Mouse (Mus musculus): ENCODE data around the gene Adamts17.

- TF ChIP-seq USF1 (IDR thresholded peaks at IDR 0.05; ENCODE audit: low read depth, low read length) (no peak), EP300 (IDR thresholded peaks at IDR 0.05; ENCODE audit: low read length) (no peak), MAZ (IDR thresholded peaks at IDR 0.05; ENCODE audit: low read depth, low read length) (no peak), ZC3H11A (IDR thresholded peaks at IDR 0.05; ENCODE audit: low read depth, low read length) (no peak), CTCF (conservative IDR thresholded peaks at IDR 0.05 in 1 of 2, IDR thresholded peaks at IDR 0.05 in 1 of 2; ENCODE audit: low read depth in 2 of 2, low read length in 2 of 2) (no peak), MAFK (IDR thresholded peaks at IDR 0.05; ENCODE audit: insufficient replicate concordance, low read length) (no peak), POLR2A (IDR thresholded peaks at IDR 0.05; ENCODE audit: low read depth, low read length) (no peak), MXI1 (IDR thresholded peaks at IDR 0.05; ENCODE audit: low read depth, low read length) (no peak), POLR2AphosphoS2 (IDR thresholded peaks at IDR 0.05; ENCODE audit: low read depth, low read length) (no peak), PAX5 (IDR thresholded peaks at IDR 0.05; ENCODE audit: low read length) (no peak), ZNF384 (IDR thresholded peaks at IDR 0.05; ENCODE audit: low read depth, low read length) (no peak), ZKSCAN1 (IDR thresholded peaks at IDR 0.05; ENCODE audit: borderline replicate concordance, low read depth, low read length) (no peak), JUND (conservative IDR thresholded peaks at IDR 0.05; ENCODE audit: low read depth, low read length) (no peak), TBP (conservative IDR thresholded peaks at IDR 0.05; ENCODE audit: low read depth, low read length) (no peak)
Observed at GRCm38 (mm10) chr7:66858247-66859075, 18.9 kb downstream of the Adamts17 start.
